Mouse (Mus musculus) hindbrain, embryonic 15.5 days (tissue): ENCODE results near the gene Smarca4. TPM values are rescaled to one million over a fixed set of nuclear protein-coding genes. Genes with fewer than 3 reads are reported as not detected.

Source experiments
- ATAC-seq: fragments of 200-750 bp; cut with Nextera tagmentation; 2 replicates; pipeline ENCODE4 v1.8.0; 2017; ENCODE audit warnings: low read depth, moderate number of reproducible peaks, moderate TSS enrichment; ENCODE audit not compliant: low FRiP score
- H3K27ac ChIP-seq: fragments of 300-500 bp; sonication (generic); replicated peaks from 2 replicates; pipeline ENCODE4 v1.5.1; 2015; ENCODE audit warnings: mild to moderate bottlenecking, inconsistent platforms
- H3K27me3 ChIP-seq: fragments of 300-500 bp; sonication (generic); 2 replicates; pipeline ENCODE4 v1.6.1; 2015; ENCODE audit warnings: control low read depth, inconsistent platforms
- H3K36me3 ChIP-seq: fragments of 300-500 bp; sonication (generic); 2 replicates; pipeline ENCODE4 v1.6.1; 2015; ENCODE audit warnings: control low read depth, inconsistent platforms
- H3K4me1 ChIP-seq: fragments of 300-500 bp; sonication (generic); replicated peaks from 2 replicates; pipeline ENCODE4 v1.6.1; 2015; ENCODE audit warnings: control low read depth, inconsistent platforms
- H3K4me2 ChIP-seq: fragments of 300-500 bp; sonication (generic); 2 replicates; pipeline ENCODE4 v1.6.1; 2015; ENCODE audit warnings: moderate library complexity, mild to moderate bottlenecking, inconsistent platforms
- H3K4me3 ChIP-seq: fragments of 300-500 bp; sonication (generic); 2 replicates; pipeline ENCODE4 v1.5.1; 2015; ENCODE audit warnings: mild to moderate bottlenecking, inconsistent platforms
- H3K9ac ChIP-seq: fragments of 300-500 bp; sonication (generic); 2 replicates; pipeline ENCODE4 v1.6.1; 2015; ENCODE audit warnings: inconsistent platforms
- H3K9me3 ChIP-seq: fragments of 300-500 bp; sonication (generic); 2 replicates; pipeline ENCODE4 v1.6.1; 2016; ENCODE audit warnings: control low read depth, inconsistent platforms
- WGBS: fragments of 180-500 bp; shearing (Covaris S2); methylation state at CpG from one replicate; pipeline ENCODE4 v1.1.7; 2015; 5-methylcytosine and 5-hydroxymethylcytosine counted together
- polyA plus RNA-seq: library from polyadenylated mRNA; unstranded; fragments of >200 nt; fragmentation: Nextera tagmentation; extraction: Ambion mirVana; gene quantifications from 2 replicates; pipeline ENCODE4 v1.2.1, GENCODE M21; 2015

Gene Smarca4
- polyA plus RNA-seq, 1 experiment from 2014 or later: 139 TPM

DNA sequence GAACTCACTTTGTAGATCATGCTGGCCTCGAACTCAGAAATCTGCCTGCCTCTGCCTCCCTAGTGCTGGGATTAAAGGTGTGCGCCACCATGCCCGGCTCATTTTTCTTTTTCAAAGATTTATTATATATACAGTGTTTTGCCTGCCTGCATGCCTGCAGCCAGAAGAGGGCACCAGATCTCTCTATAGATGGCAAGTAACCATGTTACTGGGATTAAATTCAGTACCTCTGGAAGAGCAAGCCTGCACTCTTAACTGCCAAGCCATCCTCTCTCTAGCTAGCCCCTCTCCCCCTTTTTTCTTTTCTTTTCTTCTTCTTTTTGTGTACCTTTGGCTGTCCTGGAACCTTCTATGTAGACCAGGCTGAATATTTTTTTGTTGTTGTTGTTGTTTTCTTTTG lies 14.7 kb downstream of the Smarca4 start:
- Histone ChIP-seq H3K4me2 (no peak overlapping the region), H3K4me1 (peaks cover 15% of the 10 kb centered on the region), H3K9me3 (no peaks in the 10 kb centered on the region), H3K4me3 (no peak overlapping the region), H3K27me3 (no peaks in the 10 kb centered on the region), H3K9ac (no peak overlapping the region), H3K27ac (no peak overlapping the region), H3K36me3 (peaks cover 19% of the 10 kb centered on the region)
- no peak for ATAC-seq
- WGBS: 80% methylated on average over 3 of the region's 3 CpGs

DNA sequence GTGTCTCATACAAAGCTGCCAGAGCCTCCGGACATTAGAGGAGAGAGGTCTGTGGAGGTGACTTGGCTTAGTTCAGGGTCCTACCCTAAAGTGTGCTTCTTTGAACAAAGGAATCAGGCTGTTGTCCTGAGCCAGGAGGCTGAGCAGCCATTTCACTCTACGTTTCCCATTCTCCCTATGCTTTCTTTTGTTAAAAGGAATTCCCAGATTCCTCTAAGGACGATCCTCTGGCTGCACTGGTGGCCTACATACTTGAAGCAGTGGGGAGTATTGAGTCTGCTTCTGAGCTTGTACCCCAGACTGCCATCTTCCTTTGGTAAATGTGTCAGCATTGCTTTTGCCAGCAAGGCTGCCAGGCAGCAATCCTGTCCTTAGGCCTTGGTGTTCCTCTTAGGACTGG lies 17.1 kb downstream of the Smarca4 start:
- H3K9me3 ChIP-seq: no peaks in the 10 kb centered on the region
- WGBS: 66% methylated on average over 3 of the region's 3 CpGs
- ATAC-seq: no peak
- H3K4me2 ChIP-seq: no peak overlapping the region
- no peak overlapping the region for H3K9ac ChIP-seq
- H3K4me1 ChIP-seq: peaks cover 4% of the 10 kb centered on the region
- H3K27ac ChIP-seq: no peak overlapping the region
- H3K36me3 ChIP-seq: peaks cover 43% of the 10 kb centered on the region
- no peak overlapping the region for H3K4me3 ChIP-seq
- no peaks in the 10 kb centered on the region for H3K27me3 ChIP-seq

DNA sequence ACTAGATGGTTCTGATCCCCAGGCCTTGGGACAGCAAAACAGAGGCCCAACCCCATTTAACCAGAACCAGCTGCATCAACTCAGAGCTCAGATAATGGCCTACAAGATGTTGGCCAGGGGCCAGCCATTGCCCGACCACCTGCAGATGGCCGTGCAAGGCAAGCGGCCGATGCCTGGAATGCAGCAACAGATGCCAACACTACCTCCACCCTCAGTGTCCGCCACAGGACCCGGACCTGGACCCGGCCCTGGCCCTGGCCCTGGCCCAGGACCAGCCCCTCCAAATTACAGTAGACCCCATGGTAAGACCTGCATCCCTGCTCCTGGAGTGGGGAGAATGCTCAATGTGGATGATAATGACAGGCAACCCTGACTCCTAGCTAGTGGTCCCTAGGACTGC lies 19.7 kb downstream of the Smarca4 start:
- ATAC-seq: 0 out of 2 replicates have a peak, but pooled peaks have one; percentile 15
- H3K36me3 ChIP-seq: peaks cover 68% of the 10 kb centered on the region

DNA sequence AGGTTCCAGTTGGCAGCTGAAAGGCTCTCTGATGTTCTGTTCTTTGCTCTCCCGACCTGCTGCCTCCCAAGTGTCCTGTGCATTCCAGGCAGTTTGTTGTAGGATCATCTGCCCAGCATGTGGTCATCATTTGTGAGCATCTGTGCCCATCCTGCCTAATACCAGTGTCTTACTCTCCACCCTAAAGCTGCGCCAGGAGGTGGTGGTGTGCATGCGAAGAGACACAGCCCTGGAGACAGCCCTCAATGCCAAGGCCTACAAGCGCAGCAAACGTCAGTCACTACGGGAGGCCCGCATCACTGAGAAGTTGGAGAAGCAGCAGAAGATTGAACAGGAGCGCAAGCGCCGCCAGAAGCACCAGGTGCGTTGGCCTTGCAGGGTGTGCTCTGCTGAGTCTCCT lies 23.1 kb downstream of the Smarca4 start:
- H3K4me1 ChIP-seq: no peaks in the 10 kb centered on the region; the same call in 1 of the 2 replicates
- no peak overlapping the region for H3K4me2 ChIP-seq
- no peaks in the 10 kb centered on the region for H3K9me3 ChIP-seq
- H3K36me3 ChIP-seq: peaks cover 96% of the 10 kb centered on the region
- 90% methylated on average over 11 of the region's 11 CpGs for WGBS
- no peak overlapping the region for H3K9ac ChIP-seq
- H3K27me3 ChIP-seq: no peaks in the 10 kb centered on the region
- H3K27ac ChIP-seq: no peak overlapping the region
- H3K4me3 ChIP-seq: no peak overlapping the region
- no peak for ATAC-seq

More for the DNA sequence above, 19.7 kb downstream of the Smarca4 start:
- no peak overlapping the region for H3K4me2 ChIP-seq
- H3K9ac ChIP-seq: no peak overlapping the region
- 50% methylated on average over 7 of the region's 7 CpGs for WGBS
- H3K27me3 ChIP-seq: no peaks in the 10 kb centered on the region
- H3K4me3 ChIP-seq: no peak overlapping the region
- H3K4me1 ChIP-seq: peaks cover 4% of the 10 kb centered on the region
- H3K9me3 ChIP-seq: no peaks in the 10 kb centered on the region
- no peak overlapping the region for H3K27ac ChIP-seq

DNA sequence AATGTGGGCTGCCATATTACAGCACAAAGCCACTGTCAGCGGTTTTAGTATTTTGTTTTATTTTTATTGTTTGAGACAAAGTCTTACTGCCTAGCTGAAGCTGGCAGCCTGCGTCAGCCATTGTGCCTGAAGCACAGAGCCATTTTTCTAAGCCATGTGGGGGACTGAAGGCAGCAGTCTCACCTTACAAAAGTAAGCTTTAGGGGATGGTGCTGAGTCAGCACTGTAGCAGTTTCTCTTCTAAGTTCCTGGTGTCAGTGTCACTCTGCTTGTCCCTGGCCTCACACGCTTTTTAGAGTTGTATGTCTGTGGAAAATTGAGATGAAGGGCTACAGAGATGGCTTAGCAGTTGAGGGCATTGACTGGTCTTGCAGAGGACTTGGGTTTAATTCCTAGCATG lies 30.4 kb downstream of the Smarca4 start:
- H3K36me3 ChIP-seq: peaks cover 75% of the 10 kb centered on the region
- no peak overlapping the region for H3K27ac ChIP-seq
- H3K4me3 ChIP-seq: no peak overlapping the region
- no peaks in the 10 kb centered on the region for H3K9me3 ChIP-seq
- no peak for ATAC-seq
- no peak overlapping the region for H3K9ac ChIP-seq
- H3K4me2 ChIP-seq: no peak overlapping the region
- no peaks in the 10 kb centered on the region for H3K4me1 ChIP-seq
- WGBS: 90% methylated on average over 3 of the region's 3 CpGs
- no peaks in the 10 kb centered on the region for H3K27me3 ChIP-seq

DNA sequence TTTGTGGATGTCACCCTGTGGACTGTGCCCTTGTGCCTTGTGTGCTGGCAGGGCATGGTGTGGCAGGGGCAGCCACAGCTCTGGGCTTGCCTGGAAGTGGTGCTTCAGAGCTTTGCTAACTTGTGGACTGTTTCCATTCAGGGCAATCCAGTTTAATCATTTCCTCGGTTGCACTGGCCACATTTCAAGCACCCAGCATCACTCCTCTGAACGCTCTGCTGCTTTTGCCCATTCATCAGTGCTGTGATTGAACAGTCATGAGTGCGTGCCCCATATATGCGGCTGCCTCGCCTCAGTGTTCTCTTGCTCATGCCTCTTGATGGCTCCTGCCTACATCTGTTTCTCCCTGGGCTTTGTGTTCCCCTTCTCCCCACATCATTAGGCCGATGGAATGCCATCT lies 31.8 kb downstream of the Smarca4 start:
- 80% methylated on average over 6 of the region's 6 CpGs for WGBS
- no peak overlapping the region for H3K27ac ChIP-seq
- no peak overlapping the region for H3K4me2 ChIP-seq
- H3K4me1 ChIP-seq: no peaks in the 10 kb centered on the region
- ATAC-seq: no peak
- H3K27me3 ChIP-seq: no peaks in the 10 kb centered on the region
- no peaks in the 10 kb centered on the region for H3K9me3 ChIP-seq
- no peak overlapping the region for H3K9ac ChIP-seq
- peaks cover 70% of the 10 kb centered on the region for H3K36me3 ChIP-seq
- H3K4me3 ChIP-seq: no peak overlapping the region

DNA sequence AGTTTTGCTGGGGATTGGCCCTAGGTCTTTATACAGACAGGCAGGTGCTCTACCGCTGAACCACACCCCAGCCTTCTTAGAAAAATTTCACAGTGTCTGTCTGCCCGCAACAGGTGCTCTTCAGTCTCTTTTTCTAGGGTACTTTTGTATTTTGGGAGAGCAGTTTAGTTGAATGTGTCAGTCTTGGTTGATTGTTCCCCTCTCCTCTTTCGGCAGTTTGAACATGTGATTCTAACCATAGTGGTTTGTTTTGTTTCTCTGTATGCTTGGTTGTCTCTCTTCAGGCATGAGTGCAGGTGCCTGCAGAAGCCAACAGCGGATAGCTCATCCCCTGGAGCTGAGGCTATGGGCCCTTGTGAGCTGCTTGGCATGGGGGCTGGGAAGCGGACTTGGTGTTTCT lies 36.3 kb downstream of the Smarca4 start:
- Histone ChIP-seq H3K4me2 (no peak overlapping the region), H3K9me3 (no peaks in the 10 kb centered on the region), H3K27me3 (no peaks in the 10 kb centered on the region), H3K36me3 (peaks cover 68% of the 10 kb centered on the region), H3K9ac (no peak overlapping the region), H3K4me3 (no peak overlapping the region), H3K27ac (no peak overlapping the region), H3K4me1 (no peaks in the 10 kb centered on the region)
- 93% methylated on average over 5 of the region's 5 CpGs for WGBS
- no peak for ATAC-seq

DNA sequence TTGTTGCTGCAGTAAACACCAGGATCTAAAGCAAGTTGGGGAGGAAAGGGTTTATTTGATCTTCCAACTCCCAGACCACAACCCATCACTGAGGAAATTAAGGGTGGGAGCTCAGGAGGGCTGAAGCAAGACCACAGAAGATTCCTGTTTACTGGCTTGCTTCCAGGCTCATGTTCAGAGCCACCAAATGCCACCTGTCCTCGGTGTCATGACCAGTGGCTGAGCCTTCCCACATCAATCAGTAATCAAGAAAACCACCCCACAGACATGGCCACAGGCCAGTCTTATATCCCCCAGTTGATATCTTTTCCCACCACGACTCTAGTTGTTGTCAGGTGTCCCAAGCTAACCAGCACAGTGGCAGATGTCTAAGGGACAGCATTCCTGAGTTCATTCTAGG lies 37.3 kb downstream of the Smarca4 start:
- no peak overlapping the region for H3K4me2 ChIP-seq
- H3K4me3 ChIP-seq: no peak overlapping the region
- no peak overlapping the region for H3K27ac ChIP-seq
- H3K4me1 ChIP-seq: no peaks in the 10 kb centered on the region
- WGBS: 82% methylated on average over 2 of the region's 2 CpGs
- H3K9ac ChIP-seq: no peak overlapping the region
- no peaks in the 10 kb centered on the region for H3K27me3 ChIP-seq
- H3K9me3 ChIP-seq: no peaks in the 10 kb centered on the region
- peaks cover 65% of the 10 kb centered on the region for H3K36me3 ChIP-seq
- ATAC-seq: no peak

DNA sequence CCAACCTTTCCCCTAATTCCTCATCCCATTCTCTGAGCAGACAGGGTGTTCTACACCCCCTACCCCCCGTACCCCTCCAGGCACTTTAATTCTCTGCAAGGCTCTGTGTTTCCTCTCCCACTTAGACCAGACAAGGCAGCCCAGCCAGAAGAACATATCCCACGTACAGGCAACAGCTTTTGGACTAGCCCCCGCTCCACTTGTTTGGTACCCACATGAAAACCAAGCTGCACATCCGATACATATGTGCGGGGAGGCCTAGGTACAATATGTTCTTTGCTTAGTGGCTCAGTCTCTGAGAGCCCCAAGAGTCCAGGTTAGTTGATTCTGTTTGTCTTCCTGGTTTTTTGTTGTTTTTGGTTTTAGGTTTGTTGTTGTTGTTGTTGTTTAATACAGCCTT lies 46.1 kb downstream of the Smarca4 start:
- Histone ChIP-seq H3K9me3 (no peaks in the 10 kb centered on the region), H3K36me3 (peaks cover 95% of the 10 kb centered on the region), H3K27ac (no peak overlapping the region), H3K27me3 (no peaks in the 10 kb centered on the region), H3K4me1 (no peaks in the 10 kb centered on the region), H3K9ac (no peak overlapping the region), H3K4me2 (no peak overlapping the region), H3K4me3 (no peak overlapping the region)
- ATAC-seq: no peak
- 96% methylated on average over 5 of the region's 5 CpGs for WGBS

DNA sequence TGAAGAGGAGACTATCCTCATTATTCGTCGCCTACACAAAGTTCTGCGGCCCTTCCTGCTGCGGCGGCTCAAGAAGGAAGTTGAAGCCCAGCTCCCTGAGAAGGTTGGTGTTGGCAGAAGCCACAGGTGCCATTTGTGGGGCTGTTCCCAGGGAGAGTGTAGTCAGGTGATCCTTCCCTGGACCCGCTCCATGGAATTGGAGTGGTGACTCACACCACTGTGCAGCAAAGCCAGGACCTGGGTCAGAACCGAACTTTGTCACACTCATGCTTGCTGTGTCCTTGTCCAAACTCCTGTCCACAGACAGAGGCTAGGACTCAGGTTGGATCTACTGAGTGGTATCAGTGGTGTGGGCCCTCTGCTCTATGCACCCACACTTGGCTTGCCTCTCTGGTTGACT lies 53.0 kb downstream of the Smarca4 start:
- Histone ChIP-seq H3K4me3 (no peak overlapping the region), H3K27ac (no peak overlapping the region), H3K36me3 (peaks cover 97% of the 10 kb centered on the region), H3K9ac (no peak overlapping the region), H3K4me2 (no peak overlapping the region), H3K4me1 (no peaks in the 10 kb centered on the region), H3K27me3 (no peaks in the 10 kb centered on the region), H3K9me3 (no peaks in the 10 kb centered on the region)
- ATAC-seq: no peak
- WGBS: 97% methylated on average over 7 of the region's 7 CpGs

DNA sequence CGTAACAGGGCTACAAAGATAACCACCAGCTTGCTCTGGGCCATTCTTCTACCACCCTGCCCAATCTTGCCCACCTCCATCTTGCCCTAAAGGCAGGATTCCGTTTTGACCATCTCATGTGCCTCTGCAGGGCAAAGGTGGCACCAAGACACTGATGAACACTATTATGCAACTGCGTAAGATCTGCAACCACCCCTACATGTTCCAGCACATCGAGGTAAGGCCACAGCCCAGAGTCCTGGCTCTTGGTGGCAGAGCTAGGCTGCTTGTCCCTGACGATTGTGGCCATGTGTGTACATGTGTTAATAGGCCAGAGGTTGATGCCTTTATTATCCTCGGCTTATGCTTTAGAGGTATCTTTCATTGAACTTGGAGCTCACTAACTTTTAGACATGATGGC lies 54.4 kb downstream of the Smarca4 start:
- Histone ChIP-seq H3K36me3 (peaks cover 97% of the 10 kb centered on the region), H3K9me3 (no peaks in the 10 kb centered on the region), H3K9ac (no peak overlapping the region), H3K4me3 (no peak overlapping the region), H3K4me2 (no peak overlapping the region), H3K4me1 (no peaks in the 10 kb centered on the region), H3K27ac (no peak overlapping the region), H3K27me3 (no peaks in the 10 kb centered on the region)
- WGBS: 92% methylated on average over 6 of the region's 6 CpGs
- ATAC-seq: no peak

DNA sequence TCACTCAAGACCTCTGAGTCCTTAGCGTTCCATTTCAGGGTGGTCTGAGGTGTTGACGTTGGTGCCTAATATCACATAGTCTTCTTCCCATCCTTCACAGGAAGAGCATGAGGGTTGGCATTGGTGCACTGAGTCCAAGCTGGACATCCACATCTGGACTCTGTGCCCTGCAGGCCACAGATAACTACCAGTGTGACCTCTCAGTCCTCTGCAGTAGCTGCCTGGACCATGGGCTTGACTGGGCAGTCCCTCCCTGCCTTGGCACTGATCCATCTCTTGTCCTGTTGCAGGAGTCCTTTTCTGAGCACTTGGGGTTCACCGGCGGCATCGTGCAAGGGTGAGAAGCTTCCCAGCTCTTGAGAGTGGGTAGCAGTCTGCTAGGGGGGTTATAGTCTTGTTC lies 55.8 kb downstream of the Smarca4 start:
- ATAC-seq: no peak
- Histone ChIP-seq H3K27me3 (no peaks in the 10 kb centered on the region), H3K9ac (no peak overlapping the region), H3K4me3 (no peak overlapping the region), H3K27ac (no peak overlapping the region), H3K4me2 (no peak overlapping the region), H3K36me3 (peaks cover 99% of the 10 kb centered on the region), H3K9me3 (no peaks in the 10 kb centered on the region), H3K4me1 (no peaks in the 10 kb centered on the region)
- 97% methylated on average over 5 of the region's 5 CpGs for WGBS

DNA sequence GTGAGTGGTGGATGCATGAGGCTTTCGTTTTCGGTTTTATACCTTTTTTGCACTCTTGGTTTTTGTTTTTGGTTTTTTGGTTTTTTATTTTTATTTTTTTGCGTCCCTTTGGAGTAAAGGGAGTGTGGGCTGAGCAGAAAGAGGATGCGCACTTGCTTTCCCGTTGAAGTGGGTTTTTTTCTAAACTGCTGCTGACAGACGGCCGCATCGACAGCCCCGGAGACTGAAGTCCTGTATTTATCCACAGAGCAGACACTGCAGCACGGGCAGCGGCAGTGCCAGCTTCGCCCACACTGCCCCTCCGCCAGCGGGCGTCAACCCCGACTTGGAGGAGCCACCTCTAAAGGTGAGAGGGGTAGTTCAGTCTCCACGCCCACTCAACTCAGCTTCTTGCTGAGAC lies 61.7 kb downstream of the Smarca4 start:
- Histone ChIP-seq H3K9me3 (no peaks in the 10 kb centered on the region), H3K4me1 (no peaks in the 10 kb centered on the region), H3K9ac (no peak overlapping the region), H3K4me3 (no peak overlapping the region), H3K27ac (no peak overlapping the region), H3K27me3 (no peaks in the 10 kb centered on the region), H3K4me2 (no peak overlapping the region), H3K36me3 (peaks cover 92% of the 10 kb centered on the region)
- ATAC-seq: no peak
- WGBS: 97% methylated on average over 17 of the region's 17 CpGs
